Mouse (Mus musculus) kidney, adult 9 months (tissue): ENCODE data around the gene Hmgb4.

ENCODE experiments used
- DNase-seq: peaks from one replicate; pipeline ENCODE4 v3.0.0; 2022

Gene Hmgb4

GRCm38 (mm10) chr4:128260907-128261560 lies at the start of gene Hmgb4:
TSS of gene Hmgb4 (minus strand) at chr4:128260957.
- DNase-seq: no peak

GRCm38 (mm10) chr4:128306011-128306410 lies 45.3 kb upstream of the Hmgb4 start:
- DNase-seq: no peak

GRCm38 (mm10) chr4:128304049-128304448 lies 43.3 kb upstream of the Hmgb4 start:
- no peak for DNase-seq

- no peak for DNase-seq
Observed at GRCm38 (mm10) chr4:128288095-128288494, 27.3 kb upstream of the Hmgb4 start.

- DNase-seq: no peak
Observed at GRCm38 (mm10) chr4:128285009-128285408, 24.3 kb upstream of the Hmgb4 start.

- DNase-seq: no peak
Observed at GRCm38 (mm10) chr4:128275586-128275985, 14.8 kb upstream of the Hmgb4 start.

- no peak for DNase-seq
Observed at GRCm38 (mm10) chr4:128275116-128275515, 14.4 kb upstream of the Hmgb4 start.

GRCm38 (mm10) chr4:128273146-128273545 lies 12.4 kb upstream of the Hmgb4 start:
- DNase-seq: no peak

- no peak for DNase-seq
Observed at GRCm38 (mm10) chr4:128272501-128272900, 11.7 kb upstream of the Hmgb4 start.

- DNase-seq: no peak
Observed at GRCm38 (mm10) chr4:128270931-128271330, 10.2 kb upstream of the Hmgb4 start.

GRCm38 (mm10) chr4:128270177-128270576 lies 9.4 kb upstream of the Hmgb4 start:
- DNase-seq: no peak

GRCm38 (mm10) chr4:128269261-128269875 lies 8.6 kb upstream of the Hmgb4 start:
- DNase-seq: peak; percentile 6

- no peak for DNase-seq
Observed at GRCm38 (mm10) chr4:128265341-128265740, 4.6 kb upstream of the Hmgb4 start.

GRCm38 (mm10) chr4:128264491-128264890 lies 3.7 kb upstream of the Hmgb4 start:
- no peak for DNase-seq

GRCm38 (mm10) chr4:128259211-128259610 lies 1.5 kb downstream of the Hmgb4 start:
- no peak for DNase-seq

- DNase-seq: peak; percentile 20
Observed at GRCm38 (mm10) chr4:128248676-128249075, 12.1 kb downstream of the Hmgb4 start.

- peak; percentile 17 for DNase-seq
Observed at GRCm38 (mm10) chr4:128245201-128245600, 15.6 kb downstream of the Hmgb4 start.

- DNase-seq: no peak
Observed at GRCm38 (mm10) chr4:128241854-128242356, 18.9 kb downstream of the Hmgb4 start.

GRCm38 (mm10) chr4:128241075-128241853 lies 19.5 kb downstream of the Hmgb4 start:
- DNase-seq: no peak

GRCm38 (mm10) chr4:128239113-128239512 lies 21.6 kb downstream of the Hmgb4 start:
- DNase-seq: no peak

GRCm38 (mm10) chr4:128233458-128233857 lies 27.3 kb downstream of the Hmgb4 start:
- DNase-seq: no peak

- peak; percentile 17 for DNase-seq
Observed at GRCm38 (mm10) chr4:128227377-128228316, 33.1 kb downstream of the Hmgb4 start.

- peak; percentile 58 for DNase-seq
Observed at GRCm38 (mm10) chr4:128224453-128224852, 36.3 kb downstream of the Hmgb4 start.
